Mouse (Mus musculus) hindbrain, embryonic 11.5 days (tissue): ENCODE data around the gene Tmem217. TPM values are rescaled to one million over a fixed set of nuclear protein-coding genes. Genes with fewer than 3 reads are reported as not detected.

ENCODE experiments used
- ATAC-seq: fragments of 200-750 bp; cut with Nextera tagmentation; 2 replicates; pipeline ENCODE4 v1.8.0; 2017; ENCODE audit warnings: mild to moderate bottlenecking, moderate TSS enrichment, moderate library complexity; ENCODE audit not compliant: low FRiP score
- DNase-seq: peaks from one replicate; pipeline ENCODE4 v3.0.0-alpha.2; 2015; ENCODE audit warnings: low spot score
- H3K27ac ChIP-seq: fragments of 300-500 bp; sonication (generic); 2 replicates; pipeline ENCODE4 v1.5.1; 2014; ENCODE audit warnings: mild to moderate bottlenecking, low read depth, low read length
- H3K27me3 ChIP-seq: fragments of 300-500 bp; sonication (generic); 2 replicates; pipeline ENCODE4 v1.6.1; 2014; ENCODE audit warnings: mild to moderate bottlenecking, low read length, moderate library complexity, mixed read lengths; ENCODE audit not compliant: control insufficient read depth, insufficient read depth
- H3K36me3 ChIP-seq: fragments of 300-500 bp; sonication (generic); 2 replicates; pipeline ENCODE4 v1.6.1; 2014; ENCODE audit warnings: mild to moderate bottlenecking, low read length, moderate library complexity, mixed read lengths; ENCODE audit not compliant: control insufficient read depth, insufficient read depth
- H3K4me1 ChIP-seq: fragments of 300-500 bp; sonication (generic); replicated peaks from 2 replicates; pipeline ENCODE4 v1.6.1; 2014; ENCODE audit warnings: low read length, mixed read lengths; ENCODE audit not compliant: control insufficient read depth, insufficient read depth
- H3K4me2 ChIP-seq: fragments of 300-500 bp; sonication (generic); replicated peaks from 2 replicates; pipeline ENCODE4 v1.6.1; 2014; ENCODE audit warnings: mild to moderate bottlenecking, low read depth, low read length
- H3K4me3 ChIP-seq: fragments of 300-500 bp; sonication (generic); 2 replicates; pipeline ENCODE4 v1.5.1; 2014; ENCODE audit warnings: low read depth, low read length
- H3K9ac ChIP-seq: fragments of 300-500 bp; sonication (generic); 2 replicates; pipeline ENCODE4 v1.6.1; 2014; ENCODE audit warnings: low read depth, low read length
- H3K9me3 ChIP-seq: fragments of 300-500 bp; sonication (generic); 2 replicates; pipeline ENCODE4 v1.6.1; 2016; ENCODE audit warnings: low read length; ENCODE audit not compliant: control insufficient read depth
- WGBS: fragments of 180-500 bp; shearing (Covaris S2); extraction: QIAGEN DNeasy Blood & Tissue Kit; methylation state at CpG from one replicate; pipeline ENCODE4 v1.1.7; 2014; 5-methylcytosine and 5-hydroxymethylcytosine counted together
- polyA plus RNA-seq: library from polyadenylated mRNA; unstranded; fragments of >200 nt; fragmentation: Nextera tagmentation; extraction: Ambion mirVana; gene quantifications from 2 replicates; pipeline ENCODE4 v1.2.1, GENCODE M21; 2014

Gene Tmem217
- polyA plus RNA-seq, 1 experiment from 2014 or later = 0.60 TPM

DNA sequence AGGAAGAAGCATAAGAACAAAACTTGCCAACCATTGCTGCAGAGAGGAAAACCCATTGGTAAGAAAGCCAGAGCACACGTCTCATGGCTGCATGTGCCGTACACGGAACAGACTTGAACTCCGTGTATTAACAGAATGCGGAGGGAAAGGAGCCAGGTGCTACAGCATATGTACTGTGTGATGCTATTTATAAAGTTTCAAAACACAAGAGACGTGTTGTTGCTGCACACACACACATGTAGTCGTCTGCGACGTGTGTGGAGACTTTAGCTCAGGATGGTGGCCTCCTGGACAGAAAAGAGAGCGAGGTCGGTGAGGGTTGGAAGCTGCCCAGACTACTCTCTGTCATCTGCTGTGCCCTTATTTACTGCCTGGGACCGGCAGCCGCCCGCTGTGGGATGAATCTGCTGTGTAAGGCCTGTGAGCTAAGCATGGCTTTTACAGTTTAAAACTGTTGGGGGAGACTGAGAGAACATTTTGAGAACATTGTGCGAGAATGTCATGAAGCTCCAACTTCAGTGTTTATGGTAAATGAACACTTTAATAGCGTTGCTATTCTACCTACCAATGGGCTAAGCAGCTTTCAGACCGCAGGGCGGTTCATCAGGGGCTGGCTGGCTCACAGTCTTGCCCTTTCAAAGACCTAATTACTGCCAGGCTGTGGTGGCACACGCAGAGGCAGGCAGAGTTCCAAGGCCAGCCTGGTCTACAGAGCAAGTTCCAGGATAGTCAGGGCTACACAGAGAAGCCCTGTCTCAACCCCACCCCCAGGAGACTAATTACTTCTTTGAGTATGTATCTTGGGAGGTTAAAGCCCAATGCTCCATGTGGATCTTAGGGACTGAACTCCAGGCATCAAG lies 9.1 kb downstream of the Tmem217 start:
- H3K4me3 ChIP-seq = no peak overlapping the region
- H3K4me1 ChIP-seq = no peaks in the 10 kb centered on the region
- H3K27ac ChIP-seq = no peak overlapping the region
- ATAC-seq (no peak), DNase-seq (no peak)
- H3K9ac ChIP-seq = no peak overlapping the region
- no peaks in the 10 kb centered on the region for H3K27me3 ChIP-seq
- WGBS = 89% methylated on average over 19 of the region's 19 CpGs
- H3K4me2 ChIP-seq = no peak overlapping the region
- no peaks in the 10 kb centered on the region for H3K9me3 ChIP-seq
- H3K36me3 ChIP-seq = no peaks in the 10 kb centered on the region

DNA sequence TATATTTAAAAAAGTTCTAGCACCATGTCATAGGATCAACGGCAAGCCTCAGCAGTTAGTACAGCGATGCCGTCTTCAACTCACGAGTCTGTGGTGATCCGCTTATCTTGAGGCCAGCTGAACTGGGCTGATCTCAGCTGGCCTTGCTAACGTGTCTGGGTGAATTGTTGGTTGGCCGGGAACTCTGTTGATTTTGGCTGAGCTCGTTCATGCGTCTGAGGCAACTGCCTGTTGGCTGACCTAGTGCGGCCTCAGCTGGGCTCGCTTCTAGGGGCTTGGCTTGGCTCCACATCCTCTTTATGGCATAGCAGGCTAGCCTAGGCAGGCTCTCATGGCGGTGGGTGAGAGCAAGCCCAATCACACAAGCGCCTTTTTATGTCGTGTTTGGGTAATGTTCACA lies 10.8 kb downstream of the Tmem217 start:
- 81% methylated on average over 14 of the region's 14 CpGs for WGBS
- no peaks in the 10 kb centered on the region for H3K9me3 ChIP-seq
- H3K9ac ChIP-seq = no peak overlapping the region
- no peaks in the 10 kb centered on the region for H3K4me1 ChIP-seq
- no peak overlapping the region for H3K27ac ChIP-seq
- no peaks in the 10 kb centered on the region for H3K36me3 ChIP-seq
- no peak overlapping the region for H3K4me2 ChIP-seq
- DNase-seq (no peak), ATAC-seq (no peak)
- H3K4me3 ChIP-seq = no peak overlapping the region
- H3K27me3 ChIP-seq = no peaks in the 10 kb centered on the region

DNA sequence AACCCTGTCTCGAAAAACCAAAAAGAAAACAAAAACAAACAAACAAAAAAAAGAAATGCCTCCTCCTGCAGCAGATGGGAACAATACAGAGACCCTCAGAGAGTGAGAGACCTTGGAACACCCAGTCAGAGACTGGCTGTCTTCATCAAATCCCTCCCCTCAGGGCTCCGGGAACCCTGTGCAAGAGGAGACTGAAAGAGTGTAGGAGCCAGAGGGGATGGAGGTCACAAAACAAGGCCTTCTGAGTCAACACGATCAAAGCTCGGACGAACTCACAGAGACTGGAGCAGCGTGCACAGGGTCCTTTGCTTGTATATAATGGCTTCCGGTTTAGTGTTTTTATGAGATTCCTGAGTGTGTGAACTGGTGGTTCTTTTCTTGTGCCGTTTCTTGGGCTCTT lies 11.8 kb downstream of the Tmem217 start:
- H3K4me2 ChIP-seq = no peak overlapping the region
- no peak overlapping the region for H3K9ac ChIP-seq
- ATAC-seq = no peak
- 85% methylated on average over 8 of the region's 8 CpGs for WGBS
- H3K9me3 ChIP-seq = no peaks in the 10 kb centered on the region
- H3K4me1 ChIP-seq = no peaks in the 10 kb centered on the region
- H3K36me3 ChIP-seq = no peaks in the 10 kb centered on the region
- H3K4me3 ChIP-seq = no peak overlapping the region
- DNase-seq = no peak
- no peak overlapping the region for H3K27ac ChIP-seq
- H3K27me3 ChIP-seq = no peaks in the 10 kb centered on the region

DNA sequence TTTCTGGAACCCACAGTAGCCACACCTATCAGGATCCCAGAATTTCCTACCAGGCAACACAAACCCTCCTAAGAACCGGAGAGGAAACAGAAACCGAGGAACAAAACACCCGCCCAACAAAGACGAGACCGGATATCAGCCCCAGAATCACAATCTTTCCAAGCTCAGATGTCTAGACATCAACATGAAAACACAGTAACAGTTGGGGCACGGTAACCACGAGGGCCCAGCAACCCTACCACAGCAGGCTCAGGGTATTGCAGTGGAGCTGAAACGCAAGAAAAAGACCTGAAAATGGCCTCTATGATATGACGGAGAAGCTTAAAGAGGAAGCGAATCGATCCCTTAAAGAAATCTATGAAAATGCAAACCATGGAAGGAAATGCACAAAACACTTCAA lies 18.3 kb downstream of the Tmem217 start:
- H3K4me3 ChIP-seq = no peak overlapping the region
- H3K36me3 ChIP-seq = no peaks in the 10 kb centered on the region
- H3K9ac ChIP-seq = no peak overlapping the region
- H3K27me3 ChIP-seq = no peaks in the 10 kb centered on the region
- H3K27ac ChIP-seq = no peak overlapping the region
- H3K9me3 ChIP-seq = no peaks in the 10 kb centered on the region
- no peaks in the 10 kb centered on the region for H3K4me1 ChIP-seq
- WGBS = 94% methylated on average over 11 of the region's 11 CpGs
- no peak for ATAC-seq
- no peak for DNase-seq
- no peak overlapping the region for H3K4me2 ChIP-seq

DNA sequence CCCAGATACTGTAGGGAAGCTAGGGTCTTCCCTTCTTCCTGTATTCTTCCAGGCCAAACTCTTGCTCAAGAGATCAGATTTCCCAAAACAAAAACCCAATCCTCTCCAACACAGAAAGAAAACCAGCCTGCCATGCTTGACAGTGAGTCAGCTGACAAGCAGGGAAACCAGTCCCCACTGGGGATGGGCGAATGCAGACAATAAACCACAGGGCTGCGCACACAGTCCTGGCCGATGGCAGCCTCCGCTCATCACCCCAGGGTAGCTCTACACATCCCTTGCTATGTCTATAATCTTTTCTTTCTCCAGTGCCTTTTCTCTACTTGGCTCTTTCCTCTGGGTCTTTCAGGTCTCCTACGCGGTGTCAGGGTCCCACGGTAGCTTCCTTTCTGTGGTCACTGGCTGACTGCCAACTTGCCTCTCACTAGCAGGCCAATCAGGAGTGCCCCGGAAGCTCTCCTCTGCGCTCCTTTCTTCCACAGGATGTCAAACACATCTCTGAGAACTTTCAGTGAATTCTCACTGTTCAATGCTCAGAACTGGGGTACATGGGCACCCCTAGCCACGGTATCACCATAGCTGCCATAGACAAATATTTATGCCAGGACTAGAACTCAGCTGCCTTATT lies 20.3 kb downstream of the Tmem217 start:
- 78% methylated on average over 10 of the region's 10 CpGs for WGBS

DNA sequence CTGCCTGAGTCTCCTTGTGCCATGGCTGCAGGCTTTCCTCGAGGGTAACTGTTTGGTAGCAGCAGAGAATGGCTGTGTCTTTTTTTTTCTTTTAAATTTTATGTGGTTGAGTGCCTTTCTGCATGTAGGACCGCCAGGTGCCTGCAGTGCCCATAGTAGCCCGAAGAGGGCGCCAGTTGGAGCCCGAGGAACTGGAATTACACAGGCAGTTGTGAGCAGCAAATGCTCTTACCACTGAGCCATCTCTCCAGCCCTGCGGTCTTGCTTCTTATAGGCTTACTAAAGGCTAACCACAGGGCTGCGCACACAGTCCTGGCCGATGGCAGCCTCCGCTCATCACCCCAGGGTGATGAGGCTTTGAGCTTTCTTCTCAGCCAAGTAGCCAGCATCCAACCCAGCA lies 20.9 kb downstream of the Tmem217 start:
- no peaks in the 10 kb centered on the region for H3K27me3 ChIP-seq
- 73% methylated on average over 9 of the region's 9 CpGs for WGBS
- no peak overlapping the region for H3K27ac ChIP-seq
- H3K9me3 ChIP-seq = no peaks in the 10 kb centered on the region
- no peaks in the 10 kb centered on the region for H3K4me1 ChIP-seq
- H3K4me2 ChIP-seq = no peak overlapping the region
- no peaks in the 10 kb centered on the region for H3K36me3 ChIP-seq
- DNase-seq = no peak
- H3K4me3 ChIP-seq = no peak overlapping the region
- H3K9ac ChIP-seq = no peak overlapping the region
- no peak for ATAC-seq

More for the DNA sequence above, 20.3 kb downstream of the Tmem217 start:
- no peak overlapping the region for H3K4me2 ChIP-seq
- H3K9ac ChIP-seq = no peak overlapping the region
- H3K9me3 ChIP-seq = no peaks in the 10 kb centered on the region
- H3K4me3 ChIP-seq = no peak overlapping the region
- ATAC-seq = no peak
- DNase-seq = no peak
- H3K36me3 ChIP-seq = no peaks in the 10 kb centered on the region
- no peaks in the 10 kb centered on the region for H3K4me1 ChIP-seq
- H3K27ac ChIP-seq = no peak overlapping the region
- H3K27me3 ChIP-seq = no peaks in the 10 kb centered on the region

DNA sequence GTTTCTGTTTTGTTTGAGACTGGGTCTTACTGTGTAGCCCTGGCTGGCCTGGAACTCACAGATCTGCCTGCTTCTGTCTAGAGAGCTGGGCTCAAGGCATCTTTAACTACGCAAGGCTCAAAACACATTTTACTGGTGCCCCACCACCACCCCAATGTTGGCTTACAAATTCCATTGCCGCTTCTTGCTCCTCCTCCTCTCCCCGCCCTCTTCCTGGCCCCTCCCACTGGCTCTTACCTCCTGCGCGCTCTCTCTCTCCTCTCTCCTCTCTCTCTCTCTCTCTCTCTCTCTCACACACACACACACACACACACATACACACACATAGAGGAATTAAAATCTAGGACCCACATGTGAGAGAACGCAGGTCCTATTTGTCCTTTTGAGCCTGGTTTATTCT lies 21.7 kb downstream of the Tmem217 start:
- Histone ChIP-seq H3K27ac (no peak overlapping the region), H3K9me3 (no peaks in the 10 kb centered on the region), H3K4me3 (no peak overlapping the region), H3K4me1 (no peaks in the 10 kb centered on the region), H3K27me3 (no peaks in the 10 kb centered on the region), H3K4me2 (no peak overlapping the region), H3K36me3 (no peaks in the 10 kb centered on the region), H3K9ac (no peak overlapping the region)
- DNase-seq (no peak), ATAC-seq (no peak)
- WGBS = 75% methylated on average over 6 of the region's 6 CpGs

DNA sequence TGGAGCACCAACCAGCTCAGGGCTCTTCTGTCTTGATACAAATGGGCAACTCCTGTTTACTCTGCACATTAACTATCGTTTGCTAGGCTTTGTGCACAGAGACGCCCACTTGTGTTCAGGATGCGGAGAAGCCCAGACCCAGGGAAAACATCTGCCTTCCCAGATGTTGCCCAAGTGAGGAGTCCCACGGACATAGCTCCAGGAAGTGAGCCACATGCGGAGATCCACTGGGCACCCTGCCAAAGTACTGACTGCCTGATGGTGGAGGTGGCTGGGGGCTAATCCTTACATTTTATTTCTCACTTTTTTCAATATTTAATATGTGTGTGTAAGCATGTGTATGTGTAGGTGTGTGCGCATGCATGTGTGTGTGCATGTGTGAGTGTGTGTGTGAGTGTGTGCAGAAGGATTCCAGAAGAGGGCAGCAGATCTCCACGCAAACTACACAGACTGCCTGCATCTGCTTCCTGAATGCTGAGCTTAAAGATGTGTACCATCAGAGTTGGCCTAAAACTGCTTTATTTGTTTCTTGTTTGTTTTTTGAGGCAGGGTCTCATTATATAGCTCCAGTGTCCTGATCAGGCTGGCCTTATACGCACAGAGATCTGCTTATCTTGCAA lies 23.5 kb downstream of the Tmem217 start:
- DNase-seq (no peak), ATAC-seq (no peak)
- Histone ChIP-seq H3K27me3 (no peaks in the 10 kb centered on the region), H3K9ac (no peak overlapping the region), H3K27ac (no peak overlapping the region), H3K4me1 (no peaks in the 10 kb centered on the region), H3K36me3 (no peaks in the 10 kb centered on the region), H3K4me3 (no peak overlapping the region), H3K9me3 (no peaks in the 10 kb centered on the region), H3K4me2 (no peak overlapping the region)
- 92% methylated on average over 8 of the region's 8 CpGs for WGBS
